Mouse (Mus musculus) left cerebral cortex, postnatal 10 days (tissue): ENCODE measurements at regions not wholly inside any gene's neighbourhood (a gene's known extent, or its start where the extent isn't known, plus 50 kb on each side); places are given as distances from the start of the nearest gene placed in this dataset.

ENCODE experiments used
- DNase-seq, 2 experiments: peaks; one replicate each; pipeline ENCODE4 v3.0.0; 2021 to 2022; ENCODE audit warnings: low spot score in 2 of 2, mixed read lengths in 1 of 2; ENCODE audit errors: extremely low spot score in 1 of 2
- intact Hi-C: fragments of 180-260 bp; cut with DNase I; formaldehyde crosslinking; loops from one replicate; pipeline ENCODE4 v1.15.1; 2025

- peak; percentile 18 to 19 for DNase-seq
- intact Hi-C loops: no loop called here
Measured at GRCm38 (mm10) chr2:123023918-123024317, 258.9 kb downstream of the Sqor start.

- DNase-seq: no peak
- intact Hi-C loops: no loop called here
Measured at GRCm38 (mm10) chr2:123024380-123024779, 259.3 kb downstream of the Sqor start.

- peak in 1 of 2 experiments; percentile 45 for DNase-seq
- intact Hi-C loops: no loop called here
Measured at GRCm38 (mm10) chr2:123024976-123025585, 260.0 kb downstream of the Sqor start.

GRCm38 (mm10) chr2:123047321-123047720, 282.3 kb downstream of the Sqor start:
- DNase-seq: peak in 1 of 2 experiments; percentile 11

DNA sequence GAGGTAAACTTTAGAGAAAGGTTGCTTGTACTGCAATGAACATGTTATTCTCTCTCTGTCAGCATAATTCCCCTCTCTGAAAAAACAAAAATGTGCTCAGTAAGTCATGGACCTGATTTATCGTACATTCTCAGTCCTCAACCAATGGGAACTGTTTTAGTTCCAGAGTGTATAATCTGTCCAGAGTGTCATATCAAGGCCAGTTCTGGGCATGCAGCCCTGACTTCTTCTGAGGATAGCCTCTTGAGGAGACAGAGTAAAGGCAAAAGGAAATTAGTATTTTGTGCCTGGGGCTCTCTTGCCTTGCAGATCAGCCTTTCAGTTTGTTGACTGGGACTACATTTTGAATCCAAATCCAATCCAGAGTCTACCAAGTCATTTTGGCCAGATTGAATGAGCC, 299.6 kb downstream of the Sqor start:
- intact Hi-C loops: no loop called here
- no peak for DNase-seq

More at GRCm38 (mm10) chr2:123047321-123047720, 282.3 kb downstream of the Sqor start:
- intact Hi-C loops: no loop called here

DNA sequence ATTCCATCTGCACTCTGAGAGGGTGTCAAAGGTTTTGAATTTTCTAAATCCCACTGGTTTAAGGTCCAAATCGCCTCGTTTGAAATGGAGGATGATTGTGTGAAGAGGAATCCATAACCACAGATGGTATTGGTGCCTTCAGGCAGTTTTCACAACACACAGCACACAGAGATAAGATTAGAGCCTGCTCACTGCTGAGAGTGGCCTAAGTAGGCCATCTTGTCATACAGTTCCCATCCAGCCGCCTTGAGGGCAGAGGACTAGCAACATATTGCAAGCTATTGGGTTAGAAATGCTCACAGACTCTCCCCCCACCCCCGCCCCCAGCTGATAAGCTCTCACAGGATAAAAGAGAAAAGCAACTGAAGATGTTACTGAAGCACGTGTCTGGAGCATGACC, 303.8 kb downstream of the Sqor start:
- DNase-seq: no peak
- intact Hi-C loops: no loop called here

- intact Hi-C loops: no loop called here
- DNase-seq: peak in 1 of 2 experiments; percentile 3
Measured at GRCm38 (mm10) chr2:123072653-123073052, 307.6 kb downstream of the Sqor start.

- intact Hi-C loops: no loop called here
- peak in 1 of 2 experiments; percentile 2 for DNase-seq
Measured at GRCm38 (mm10) chr2:123073476-123074085, 308.5 kb downstream of the Sqor start.

- DNase-seq: no peak
- intact Hi-C loops: no loop called here
Measured at GRCm38 (mm10) chr2:123092726-123093125, 327.7 kb downstream of the Sqor start.

- no peak for DNase-seq
- intact Hi-C loops: no loop called here
Measured at GRCm38 (mm10) chr2:123103530-123103929, 338.5 kb downstream of the Sqor start.

DNA sequence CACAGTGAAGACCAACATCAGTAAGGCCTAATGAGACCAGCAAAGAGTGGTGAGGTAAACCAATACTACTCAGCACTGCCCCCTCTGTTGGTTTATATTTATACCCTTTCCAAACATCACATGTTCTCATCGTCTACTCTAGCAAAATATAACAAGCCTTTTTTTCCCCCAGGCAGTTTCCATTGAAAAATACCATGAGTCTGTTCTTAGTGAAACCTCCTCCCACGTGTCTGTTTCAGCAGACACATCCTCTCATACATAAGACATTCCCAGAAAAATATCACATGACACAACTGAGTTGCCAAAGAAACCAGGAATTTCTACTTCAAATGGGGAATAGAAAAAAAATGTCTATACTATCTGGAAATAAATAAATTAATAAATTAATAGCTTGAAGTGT, 366.5 kb downstream of the Sqor start:
- intact Hi-C loops: no loop called here
- no peak for DNase-seq

DNA sequence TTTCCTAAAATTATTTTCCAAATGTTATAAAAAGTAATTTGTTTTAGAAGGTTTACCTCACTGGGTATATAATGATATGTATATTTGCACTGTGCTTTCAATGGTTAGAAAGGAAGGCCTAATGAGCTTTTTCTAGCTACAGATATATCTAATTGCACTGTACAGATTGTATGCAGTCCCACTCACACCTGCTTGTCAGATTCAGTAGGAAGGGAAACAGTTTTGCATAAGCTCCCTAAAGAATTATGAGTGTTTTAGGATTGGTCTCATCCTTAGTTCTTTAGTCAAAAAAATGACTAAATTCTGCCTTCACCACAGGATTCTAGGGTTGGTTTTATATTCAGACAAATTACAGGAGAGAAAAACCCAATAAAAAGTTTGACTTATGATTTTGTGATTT, 388.1 kb downstream of the Sqor start:
- intact Hi-C loops: no loop called here
- no peak for DNase-seq

DNA sequence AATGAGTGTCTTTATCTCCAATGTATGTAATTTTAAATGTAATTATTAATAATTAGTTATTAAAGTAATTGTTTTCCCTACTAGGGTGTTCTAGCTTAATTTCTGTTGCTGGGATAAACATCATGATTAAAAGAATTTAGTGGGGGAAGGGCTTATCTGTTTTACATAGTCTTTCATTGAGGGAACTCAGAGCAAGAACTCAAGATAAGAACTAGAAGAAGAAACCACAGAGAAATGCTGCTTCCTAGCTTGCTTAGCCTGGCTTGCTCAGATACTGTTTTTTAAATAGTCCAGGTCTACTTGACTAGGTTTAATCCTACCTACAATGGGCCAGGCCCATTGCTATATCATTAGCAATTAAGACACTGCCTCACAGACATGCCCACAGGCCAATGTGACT, 400.3 kb downstream of the Sqor start:
- no peak for DNase-seq
- intact Hi-C loops: no loop called here

GRCm38 (mm10) chr2:123170611-123171010, 405.6 kb downstream of the Sqor start:
- DNase-seq: no peak
- intact Hi-C loops: no loop called here

DNA sequence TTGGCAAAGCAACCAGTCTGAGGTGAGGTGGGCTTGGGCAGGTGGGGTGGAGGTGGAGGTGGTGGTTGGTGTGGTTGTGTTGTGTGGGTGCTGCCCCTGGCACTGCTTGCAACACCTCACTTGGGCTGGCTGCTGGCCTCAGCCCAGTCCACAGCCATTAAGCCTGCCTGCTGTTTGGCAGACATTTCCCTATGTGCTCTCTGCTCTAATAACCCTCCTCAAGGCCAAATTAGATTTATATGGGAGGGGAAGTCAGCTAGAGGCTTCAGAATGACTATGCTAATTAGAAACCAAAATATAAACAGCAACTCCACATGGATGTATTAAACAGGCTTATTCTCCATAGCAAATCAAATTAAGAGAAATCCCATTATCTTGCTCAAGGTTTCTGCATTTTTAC, 417.2 kb downstream of the Sqor start:
- no peak for DNase-seq

DNA sequence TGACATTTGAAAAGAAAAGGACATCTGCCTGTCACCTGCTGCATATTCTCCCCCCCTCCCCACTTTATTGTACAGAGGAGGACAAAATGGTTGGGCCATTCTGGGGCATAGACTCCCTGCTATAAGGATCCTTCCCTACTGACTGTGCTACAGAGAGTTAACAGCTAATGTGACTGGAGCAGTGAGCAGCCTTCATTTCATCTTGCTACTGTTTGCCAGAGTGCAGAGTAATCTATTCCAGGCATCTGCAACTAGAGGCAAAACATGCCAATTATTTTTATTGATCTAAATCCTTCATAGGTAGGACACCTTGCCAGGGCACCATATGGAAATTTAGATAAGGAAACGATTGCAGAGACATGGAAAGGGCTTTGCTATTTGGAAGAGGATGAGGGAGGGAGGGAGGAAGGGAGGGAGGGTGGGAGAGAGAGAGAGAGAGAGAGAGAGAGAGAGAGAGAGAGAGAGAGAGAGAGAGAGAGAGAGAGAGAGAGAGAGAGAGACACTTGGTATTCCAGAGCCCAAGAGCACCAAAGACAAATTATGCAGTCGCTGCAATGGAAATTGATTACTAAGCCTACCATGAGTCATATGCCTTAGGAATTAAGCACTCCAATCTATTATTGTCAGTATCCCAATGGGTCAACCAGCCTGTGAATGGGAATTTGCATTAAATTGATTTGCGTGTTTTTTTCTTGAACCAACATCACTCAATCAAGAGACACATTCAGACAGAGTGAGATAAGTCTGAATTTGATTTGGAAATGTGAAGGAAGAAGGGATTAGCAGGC, 426.0 kb downstream of the Sqor start:
- intact Hi-C loops: loop anchor here (5.0 kb wide), 1 partner anchor 901 kb away; no protein-coding TSS in a partner anchor

More for the DNA sequence above, 417.2 kb downstream of the Sqor start:
- intact Hi-C loops: no loop called here

DNA sequence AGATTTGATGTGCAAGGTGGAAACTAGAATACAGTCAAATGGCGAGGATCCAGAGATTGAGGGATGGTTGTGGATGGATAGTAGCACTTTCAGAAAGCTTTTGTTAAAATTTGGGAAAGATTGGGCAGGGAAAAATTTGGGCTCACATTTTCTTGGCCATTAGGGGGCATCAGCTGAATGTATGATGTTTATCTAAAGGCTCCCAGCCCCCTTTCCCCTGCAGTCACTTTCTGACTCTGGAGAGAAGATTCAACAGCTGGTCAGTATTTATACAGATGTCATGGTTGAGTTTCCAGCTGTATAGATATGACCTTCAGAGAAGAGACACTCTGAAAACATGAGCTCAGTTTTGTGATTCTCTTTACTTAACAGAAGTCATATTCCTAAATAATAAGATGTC, 429.5 kb downstream of the Sqor start:
- peak in 1 of 2 experiments; percentile 3 for DNase-seq
- intact Hi-C loops: loop anchor here (5.0 kb wide), 1 partner anchor 898 kb away; no protein-coding TSS in a partner anchor

More for the DNA sequence above, 426.0 kb downstream of the Sqor start:
- DNase-seq: no peak
